Mouse (Mus musculus): Measurements from ENCODE around the gene Fmnl2. TPM values are rescaled to one million over a fixed set of nuclear protein-coding genes. Genes with fewer than 3 reads are reported as not detected.

Fmnl2 gene
- polyA plus RNA-seq, 1 experiment, result 1.3 TPM

- no peaks in the 10 kb centered on the region for H3K27me3 ChIP-seq (ENCODE audit: control insufficient read depth, insufficient read depth, low read length)
- no peaks in the 10 kb centered on the region for H3K4me1 ChIP-seq (ENCODE audit: control insufficient read depth, insufficient read depth, low read length)
- H3K4me3 ChIP-seq (ENCODE audit: control insufficient read depth, low read depth, low read length), result no peak overlapping the region
- H3K27ac ChIP-seq (ENCODE audit: control insufficient read depth, insufficient read depth, low read depth, low read length), result no peak overlapping the region
- TF ChIP-seq CTCF (IDR thresholded peaks at IDR 0.05; ENCODE audit: control insufficient read depth, insufficient read depth, insufficient replicate concordance, low read depth, low read length) (no peak), POLR2A (IDR thresholded peaks at IDR 0.05; ENCODE audit: control insufficient read depth, low read depth, low read length) (no peak)
- no peaks in the 10 kb centered on the region for H3K36me3 ChIP-seq (ENCODE audit: control insufficient read depth, insufficient read depth, low read length)
Measured at GRCm38 (mm10) chr2:52830513-52830912, 27.1 kb upstream of the Fmnl2 start.

- H3K4me1 ChIP-seq (ENCODE audit: control insufficient read depth, insufficient read depth, low read length), result no peaks in the 10 kb centered on the region
Measured at GRCm38 (mm10) chr2:52831585-52831984, 26.1 kb upstream of the Fmnl2 start.

GRCm38 (mm10) chr2:52835726-52836125 lies 21.9 kb upstream of the Fmnl2 start:
- no peaks in the 10 kb centered on the region for H3K36me3 ChIP-seq (ENCODE audit: control insufficient read depth, insufficient read depth, low read length)
- no peaks in the 10 kb centered on the region for H3K27me3 ChIP-seq (ENCODE audit: control insufficient read depth, insufficient read depth, low read length)
- H3K27ac ChIP-seq (ENCODE audit: control insufficient read depth, insufficient read depth, low read depth, low read length), result no peak overlapping the region
- H3K4me3 ChIP-seq (ENCODE audit: control insufficient read depth, low read depth, low read length), result no peak overlapping the region
- no peak for TF ChIP-seq CTCF (IDR thresholded peaks at IDR 0.05; ENCODE audit: control insufficient read depth, insufficient read depth, insufficient replicate concordance, low read depth, low read length)
- no peak for TF ChIP-seq POLR2A (IDR thresholded peaks at IDR 0.05; ENCODE audit: control insufficient read depth, low read depth, low read length)
- no peaks in the 10 kb centered on the region for H3K4me1 ChIP-seq (ENCODE audit: control insufficient read depth, insufficient read depth, low read length)

More at GRCm38 (mm10) chr2:52831585-52831984, 26.1 kb upstream of the Fmnl2 start:
- H3K4me3 ChIP-seq (ENCODE audit: control insufficient read depth, low read depth, low read length), result no peak overlapping the region
- no peaks in the 10 kb centered on the region for H3K27me3 ChIP-seq (ENCODE audit: control insufficient read depth, insufficient read depth, low read length)
- no peaks in the 10 kb centered on the region for H3K36me3 ChIP-seq (ENCODE audit: control insufficient read depth, insufficient read depth, low read length)
- no peak for TF ChIP-seq CTCF (IDR thresholded peaks at IDR 0.05; ENCODE audit: control insufficient read depth, insufficient read depth, insufficient replicate concordance, low read depth, low read length)
- TF ChIP-seq POLR2A (IDR thresholded peaks at IDR 0.05; ENCODE audit: control insufficient read depth, low read depth, low read length), result no peak
- H3K27ac ChIP-seq (ENCODE audit: control insufficient read depth, insufficient read depth, low read depth, low read length), result no peak overlapping the region

- no peak overlapping the region for H3K27ac ChIP-seq (ENCODE audit: control insufficient read depth, insufficient read depth, low read depth, low read length)
- no peaks in the 10 kb centered on the region for H3K27me3 ChIP-seq (ENCODE audit: control insufficient read depth, insufficient read depth, low read length)
- no peak overlapping the region for H3K4me3 ChIP-seq (ENCODE audit: control insufficient read depth, low read depth, low read length)
- no peaks in the 10 kb centered on the region for H3K4me1 ChIP-seq (ENCODE audit: control insufficient read depth, insufficient read depth, low read length)
- H3K36me3 ChIP-seq (ENCODE audit: control insufficient read depth, insufficient read depth, low read length), result no peaks in the 10 kb centered on the region
- TF ChIP-seq POLR2A (IDR thresholded peaks at IDR 0.05; ENCODE audit: control insufficient read depth, low read depth, low read length) (no peak), CTCF (IDR thresholded peaks at IDR 0.05; ENCODE audit: control insufficient read depth, insufficient read depth, insufficient replicate concordance, low read depth, low read length) (no peak)
Measured at GRCm38 (mm10) chr2:52839074-52839473, 18.6 kb upstream of the Fmnl2 start.

- Histone ChIP-seq H3K4me3 (ENCODE audit: control insufficient read depth, low read depth, low read length) (no peak overlapping the region), H3K36me3 (ENCODE audit: control insufficient read depth, insufficient read depth, low read length) (no peaks in the 10 kb centered on the region), H3K27ac (ENCODE audit: control insufficient read depth, insufficient read depth, low read depth, low read length) (no peak overlapping the region), H3K27me3 (ENCODE audit: control insufficient read depth, insufficient read depth, low read length) (no peaks in the 10 kb centered on the region), H3K4me1 (ENCODE audit: control insufficient read depth, insufficient read depth, low read length) (no peaks in the 10 kb centered on the region)
- TF ChIP-seq CTCF (IDR thresholded peaks at IDR 0.05; ENCODE audit: control insufficient read depth, insufficient read depth, insufficient replicate concordance, low read depth, low read length) (no peak), POLR2A (IDR thresholded peaks at IDR 0.05; ENCODE audit: control insufficient read depth, low read depth, low read length) (no peak)
Measured at GRCm38 (mm10) chr2:52839868-52840267, 17.8 kb upstream of the Fmnl2 start.

GRCm38 (mm10) chr2:52843861-52844260 lies 13.8 kb upstream of the Fmnl2 start:
- Histone ChIP-seq H3K36me3 (ENCODE audit: control insufficient read depth, insufficient read depth, low read length) (no peaks in the 10 kb centered on the region), H3K27me3 (ENCODE audit: control insufficient read depth, insufficient read depth, low read length) (no peaks in the 10 kb centered on the region), H3K4me1 (ENCODE audit: control insufficient read depth, insufficient read depth, low read length) (no peaks in the 10 kb centered on the region), H3K4me3 (ENCODE audit: control insufficient read depth, low read depth, low read length) (no peak overlapping the region), H3K27ac (ENCODE audit: control insufficient read depth, insufficient read depth, low read depth, low read length) (no peak overlapping the region)
- no peak for TF ChIP-seq POLR2A (IDR thresholded peaks at IDR 0.05; ENCODE audit: control insufficient read depth, low read depth, low read length)

GRCm38 (mm10) chr2:52844936-52845752 lies 12.5 kb upstream of the Fmnl2 start:
- H3K36me3 ChIP-seq (ENCODE audit: control insufficient read depth, insufficient read depth, low read length), result no peaks in the 10 kb centered on the region
- TF ChIP-seq CTCF (IDR thresholded peaks at IDR 0.05; ENCODE audit: control insufficient read depth, insufficient read depth, insufficient replicate concordance, low read depth, low read length) (no peak), POLR2A (IDR thresholded peaks at IDR 0.05; ENCODE audit: control insufficient read depth, low read depth, low read length) (no peak)
- H3K27me3 ChIP-seq (ENCODE audit: control insufficient read depth, insufficient read depth, low read length), result no peaks in the 10 kb centered on the region
- H3K27ac ChIP-seq (ENCODE audit: control insufficient read depth, insufficient read depth, low read depth, low read length), result no peak overlapping the region
- no peak overlapping the region for H3K4me3 ChIP-seq (ENCODE audit: control insufficient read depth, low read depth, low read length)
- H3K4me1 ChIP-seq (ENCODE audit: control insufficient read depth, insufficient read depth, low read length), result no peaks in the 10 kb centered on the region

All from testis, adult 2 months (tissue).